Mouse (Mus musculus): ENCODE results near the gene Vmn2r83.
"Not testable (repeated sequence)": the region's sequence is repeated elsewhere in the genome, so short reads cannot be mapped to it uniquely, and the experiment has no call there.

Gene Vmn2r83

DNA sequence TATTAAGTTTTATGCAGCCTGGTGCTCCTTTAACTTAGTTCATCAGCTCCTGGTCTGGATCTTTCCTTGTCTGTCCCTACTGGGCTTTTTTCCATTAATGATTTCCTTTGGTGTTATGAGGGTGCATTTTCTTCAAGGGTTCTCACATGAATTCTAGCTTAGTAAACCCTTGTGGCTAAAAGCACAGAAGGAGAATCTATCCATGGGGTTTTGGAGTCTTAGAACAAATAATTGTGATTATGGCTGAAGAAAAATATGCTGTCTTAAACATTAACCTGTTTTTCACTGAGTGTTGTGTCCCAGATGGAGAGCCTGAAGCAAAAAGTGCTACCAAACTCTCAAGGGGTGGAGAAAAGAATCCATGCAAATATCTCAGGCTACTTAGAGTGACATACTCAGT is at the start of gene Vmn2r83:
Vmn2r83 (plus strand) TSS at position 301 of the 400 bp plus-strand sequence.
- DNase-seq: no peak

DNA sequence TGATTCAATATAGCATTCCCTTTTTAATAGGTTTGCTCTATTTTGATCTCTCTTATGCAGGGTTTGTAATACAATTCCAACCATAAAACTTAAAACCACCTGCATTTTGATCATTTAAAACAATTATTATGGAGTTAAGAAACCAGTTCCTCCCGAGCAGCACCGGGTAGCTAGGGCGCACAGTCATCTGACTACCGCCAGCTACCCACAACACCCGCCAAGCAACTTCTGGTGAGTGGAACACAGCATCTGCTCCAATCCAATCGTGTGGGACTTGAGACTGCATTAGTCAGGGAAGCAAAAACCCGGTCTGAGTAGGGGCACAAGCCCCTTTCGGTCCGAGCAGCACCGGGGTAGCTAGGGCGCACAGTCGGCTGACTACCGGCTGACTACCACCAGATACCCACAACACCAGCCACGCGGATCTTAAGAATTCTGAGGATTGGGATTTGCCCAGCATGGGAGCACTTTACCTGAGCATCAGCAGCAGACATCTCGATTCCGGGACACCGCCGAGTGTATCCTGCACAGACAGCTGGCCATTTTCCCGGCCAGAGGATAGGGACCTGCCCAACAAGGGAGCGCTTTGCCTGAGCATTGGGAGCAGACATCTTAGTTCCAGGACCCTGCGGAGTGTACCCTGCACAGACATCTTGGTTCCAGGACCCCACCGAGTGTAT is 33.2 kb upstream of the Vmn2r83 start:
- DNase-seq: not testable (repeated sequence)

- no peak for DNase-seq
These were observed 27.4 kb downstream of the Vmn2r83 start for GRCm38 (mm10) chr10:79495886-79496285.

- no peak for DNase-seq
These were observed 28.3 kb downstream of the Vmn2r83 start for GRCm38 (mm10) chr10:79496701-79497288.

DNA sequence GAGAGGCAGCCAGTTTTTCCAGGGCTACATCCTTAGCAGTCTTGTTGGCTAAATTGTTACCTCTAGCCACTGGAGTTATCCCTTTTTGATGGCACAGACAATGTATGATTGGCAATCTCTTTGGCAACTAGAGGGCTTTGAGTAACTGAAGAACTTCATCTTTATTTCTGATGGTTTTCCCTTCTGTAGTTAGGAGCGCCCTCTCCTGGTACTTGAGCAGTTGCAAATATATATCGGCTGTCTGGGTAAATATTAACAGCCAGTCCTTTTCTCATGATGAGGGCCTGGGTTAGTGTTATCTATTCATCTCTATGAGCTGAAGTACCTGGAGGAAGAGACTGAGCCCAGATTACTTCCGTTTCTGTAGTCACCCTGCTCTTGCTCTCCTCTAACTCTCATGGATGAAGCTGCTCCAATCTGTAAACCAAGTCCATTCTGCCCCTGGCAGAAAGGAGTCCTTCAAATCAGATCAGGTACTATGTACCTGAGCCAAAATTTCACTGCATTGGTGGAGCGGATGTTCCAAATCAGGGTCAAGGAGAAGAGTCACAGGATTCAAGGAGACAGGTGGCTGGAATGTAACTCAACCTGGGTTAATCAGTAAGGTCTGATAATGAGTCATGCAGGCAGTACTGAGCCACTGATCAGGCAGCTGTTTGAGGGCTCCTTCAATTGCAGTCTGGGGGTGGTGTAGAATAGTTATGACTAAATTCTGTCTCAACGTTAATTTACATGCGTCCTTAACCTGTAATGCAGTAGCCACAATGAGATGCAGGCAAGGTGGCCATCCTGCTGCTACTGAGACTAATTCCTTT is 34.5 kb downstream of the Vmn2r83 start:
- DNase-seq: peak; percentile 15

DNA sequence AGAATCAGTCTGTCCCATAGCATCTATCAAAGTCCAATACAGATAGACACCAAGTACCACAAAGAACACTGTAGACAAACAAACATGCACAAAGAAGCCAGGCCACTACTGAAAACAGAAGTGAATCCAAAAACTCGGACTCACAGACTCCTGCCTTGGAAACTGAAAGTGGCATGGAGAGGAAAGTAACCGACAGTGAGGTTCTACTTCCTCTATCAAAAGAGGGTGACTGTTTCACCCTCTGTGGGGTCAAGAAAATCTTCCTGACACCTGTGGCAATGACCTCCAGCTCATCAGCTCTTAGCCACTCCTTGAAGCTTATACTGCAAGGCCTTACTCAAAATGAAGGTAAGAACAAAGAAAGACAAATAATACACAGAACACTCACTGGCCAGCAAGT is 38.2 kb downstream of the Vmn2r83 start:
- no peak for DNase-seq

DNA sequence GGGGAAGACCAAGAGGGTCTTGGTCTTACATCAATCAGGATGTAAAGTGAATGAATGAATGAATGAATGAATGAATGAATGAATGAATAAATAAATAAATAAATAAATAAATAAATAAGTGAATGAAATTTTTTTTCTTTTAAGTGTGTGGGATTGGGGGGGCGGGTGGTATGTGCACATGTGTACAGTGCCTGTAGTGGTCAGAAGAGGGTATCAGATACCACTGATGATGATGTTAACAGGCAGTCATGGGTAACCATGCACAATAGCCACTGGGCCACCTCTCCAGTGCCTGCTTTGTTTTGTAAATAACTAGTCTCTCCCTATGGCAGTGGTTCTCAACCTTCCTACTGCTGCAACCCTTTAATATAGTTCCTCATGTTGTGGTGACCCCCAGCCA is 55.9 kb downstream of the Vmn2r83 start:
- DNase-seq: no peak

DNA sequence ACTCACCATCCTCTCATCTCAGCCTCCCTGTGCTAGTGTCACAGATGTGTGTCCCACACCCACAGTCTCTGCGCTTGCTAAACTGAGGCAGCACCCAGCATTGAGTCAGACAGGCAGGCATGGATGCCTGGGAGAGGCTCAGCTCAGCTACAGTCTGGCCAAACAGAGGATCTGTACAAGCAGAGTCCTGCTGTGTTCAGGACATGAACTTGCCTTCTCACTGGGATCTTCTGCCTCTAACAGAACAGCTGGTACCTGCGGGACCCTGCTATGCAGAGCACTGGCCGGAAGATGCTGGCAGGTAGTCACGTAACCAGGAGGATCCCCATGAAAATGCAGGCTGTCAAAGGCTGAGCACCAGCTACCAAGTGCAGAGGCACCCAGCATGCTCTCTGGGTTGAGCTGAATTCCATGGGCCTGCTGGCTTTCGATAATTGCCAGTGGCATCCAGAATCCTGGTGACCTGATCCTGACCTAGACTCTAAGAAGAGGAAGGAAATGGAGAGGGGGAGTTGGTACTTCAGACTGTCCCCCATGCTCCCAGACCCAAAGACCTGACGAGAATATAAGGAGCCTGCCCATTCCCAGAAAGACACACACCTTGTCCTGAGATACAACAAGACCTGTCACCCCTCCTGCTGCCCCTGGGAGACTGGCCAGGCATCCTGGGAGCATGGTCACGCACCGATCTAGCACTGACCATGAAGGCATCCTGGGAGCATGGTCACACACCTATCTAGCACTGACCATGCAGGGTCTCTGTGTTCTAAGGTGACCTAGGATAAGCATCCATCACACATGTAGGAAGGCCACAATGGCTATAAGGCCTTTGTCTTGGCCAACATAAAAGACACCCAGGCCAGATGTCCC is 57.2 kb downstream of the Vmn2r83 start:
- DNase-seq: no peak

DNA sequence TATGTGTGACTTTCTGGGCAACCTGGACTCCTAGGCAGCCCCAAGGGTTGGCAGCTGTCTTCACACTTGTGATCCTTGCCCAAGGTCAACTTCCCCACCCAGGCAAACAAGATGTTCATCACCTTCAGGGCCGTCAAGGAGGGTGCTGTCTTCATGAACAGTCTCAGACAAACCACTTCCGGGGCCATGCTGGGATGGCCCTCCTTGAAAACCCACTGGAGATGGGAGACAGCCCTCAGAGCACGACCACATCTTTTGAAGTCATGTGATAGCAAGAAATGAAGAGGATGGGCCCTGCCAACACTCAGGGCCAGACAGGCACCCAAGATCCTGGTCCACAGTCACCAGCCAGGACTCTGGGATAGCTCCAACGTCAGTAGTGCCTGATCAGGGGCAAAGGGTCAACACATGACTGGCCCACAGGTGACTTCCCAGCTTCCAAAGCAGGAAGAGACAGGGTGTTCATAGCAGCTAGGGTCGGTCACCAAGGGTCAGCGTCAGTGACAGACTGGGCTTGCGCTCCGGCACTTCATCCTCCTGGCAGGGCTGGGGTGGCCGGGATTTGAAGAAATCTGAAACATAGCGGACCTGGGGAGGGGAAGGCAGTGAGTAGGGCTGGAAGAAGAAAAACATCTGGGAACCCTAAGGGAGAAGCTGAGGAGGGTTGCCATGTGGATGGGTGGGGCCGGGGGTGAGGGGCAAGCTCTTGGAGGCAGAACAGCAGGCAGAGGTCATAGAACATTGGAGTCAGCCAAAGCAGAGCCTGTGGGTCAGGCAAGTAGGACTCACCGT is 58.3 kb downstream of the Vmn2r83 start:
- no peak for DNase-seq

DNA sequence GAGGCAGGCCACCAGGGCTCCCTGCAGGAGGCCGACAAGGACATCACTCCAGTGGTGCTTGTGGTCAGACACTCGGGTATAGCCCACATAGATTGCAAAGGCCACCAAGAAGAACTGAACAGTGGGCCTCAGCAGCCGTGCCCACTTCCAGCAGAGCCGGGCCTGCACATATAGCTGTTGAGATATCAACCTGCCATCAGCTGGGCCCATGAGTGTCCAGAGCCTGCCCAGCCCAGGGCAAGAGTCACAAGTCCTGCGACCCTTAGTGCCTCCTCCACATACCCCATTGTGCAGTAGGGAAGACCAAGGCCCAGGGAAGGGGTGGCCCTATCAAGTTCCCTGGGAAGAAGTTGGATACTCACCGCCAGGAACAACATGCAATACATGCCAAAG is 58.9 kb downstream of the Vmn2r83 start:
- DNase-seq: no peak

GRCm38 (mm10) chr10:79528081-79528480 is 59.5 kb downstream of the Vmn2r83 start:
- no peak for DNase-seq

GRCm38 (mm10) chr10:79530241-79530640 is 61.7 kb downstream of the Vmn2r83 start:
- no peak for DNase-seq

DNA sequence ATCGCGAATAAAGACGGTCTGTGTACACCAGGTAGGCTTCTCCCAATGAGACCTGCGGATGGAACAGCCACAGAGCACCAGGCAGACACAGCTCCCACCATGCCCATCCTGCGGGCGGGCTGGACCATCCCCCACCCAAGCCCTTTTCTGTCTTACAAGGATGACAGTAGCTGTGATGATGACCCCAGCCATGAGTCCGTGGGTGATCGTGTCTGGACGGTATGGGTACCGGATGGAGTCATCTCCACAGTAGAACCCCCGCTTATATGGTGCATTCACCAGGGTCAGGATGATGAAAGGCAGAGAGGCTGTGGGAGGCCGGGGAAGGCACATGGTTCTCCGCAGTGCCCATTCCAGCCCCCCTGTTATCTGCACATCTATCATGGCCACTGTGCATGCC is 62.2 kb downstream of the Vmn2r83 start:
- DNase-seq: no peak

GRCm38 (mm10) chr10:79531593-79531992 is 63.1 kb downstream of the Vmn2r83 start:
- DNase-seq: no peak

DNA sequence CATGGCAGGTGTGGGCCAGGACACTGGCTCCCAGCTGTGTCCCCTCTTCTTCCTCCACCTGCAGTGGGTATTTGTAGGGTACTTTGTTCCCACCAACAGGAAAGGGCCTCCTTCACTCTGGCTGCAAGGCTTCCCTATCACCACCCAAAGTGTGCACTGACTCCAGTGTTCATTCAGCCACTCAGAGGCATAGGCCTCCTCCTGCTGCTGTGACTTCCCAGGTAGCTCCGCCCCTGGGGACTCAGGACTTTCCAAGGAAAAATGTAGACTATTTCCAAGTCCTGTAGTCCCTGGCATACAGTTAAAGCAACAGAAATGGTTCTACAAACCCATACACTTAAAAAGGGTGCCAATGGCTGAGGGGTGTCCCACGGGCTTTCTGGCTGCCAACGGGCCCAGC is 64.1 kb downstream of the Vmn2r83 start:
- DNase-seq: no peak

- DNase-seq: peak; percentile 80
These were observed 64.8 kb downstream of the Vmn2r83 start, which contains the start of gene Plpp2 for GRCm38 (mm10) chr10:79533126-79533911. Gene Plpp2 (minus strand): TSS chr10:79533796.

GRCm38 (mm10) chr10:79534426-79534825 is 65.9 kb downstream of the Vmn2r83 start:
- DNase-seq: no peak

DNA sequence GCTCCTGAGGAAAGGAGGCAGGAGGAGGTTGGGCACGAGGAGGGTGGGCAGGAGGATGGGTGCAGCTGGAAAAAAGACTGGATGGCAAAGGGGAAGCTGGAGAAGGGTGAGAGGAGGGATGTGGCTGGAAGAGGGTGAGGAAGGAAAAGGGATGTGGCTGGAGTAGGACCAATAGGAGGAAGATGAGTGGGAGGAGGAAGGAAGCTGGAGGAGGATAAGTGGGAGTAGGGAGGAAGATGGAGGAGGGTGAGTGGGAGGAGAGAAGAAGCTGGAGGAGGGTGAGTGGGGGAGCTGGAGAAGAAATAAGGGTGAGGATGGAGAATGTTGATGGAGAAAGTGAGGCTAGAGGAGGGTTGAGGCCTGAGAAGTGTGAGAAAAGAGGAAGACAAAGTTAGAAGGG is 66.9 kb downstream of the Vmn2r83 start:
- no peak for DNase-seq

DNA sequence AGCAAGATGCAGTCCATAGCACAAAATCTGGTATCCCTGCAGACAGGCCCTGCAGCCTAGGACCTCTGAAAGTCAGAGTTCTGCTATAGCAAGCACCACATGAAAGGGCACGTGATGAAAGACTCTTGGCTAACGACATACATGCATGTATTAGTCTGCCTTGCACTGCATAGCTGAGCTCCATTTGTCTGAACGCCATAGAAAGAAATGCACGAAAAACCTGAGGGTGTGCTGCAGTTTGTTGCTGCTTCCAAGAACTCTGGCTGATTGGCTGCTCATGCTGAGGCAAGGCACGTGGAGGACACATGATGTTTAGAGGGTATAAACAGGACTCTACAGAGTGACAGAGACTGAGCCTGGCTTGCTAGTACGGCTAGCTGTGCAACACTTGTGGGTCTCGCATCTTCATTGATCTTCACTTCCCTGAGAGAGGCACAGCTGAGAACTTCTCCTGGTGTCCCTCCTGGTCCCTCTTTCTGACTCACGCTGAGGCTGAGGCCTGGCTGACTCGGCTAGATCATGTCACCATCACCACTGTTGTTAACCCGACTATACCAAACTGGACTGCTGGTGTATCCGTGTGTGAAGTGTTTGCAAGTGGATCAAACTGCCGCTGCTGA is 68.0 kb downstream of the Vmn2r83 start:
- no peak for DNase-seq

GRCm38 (mm10) chr10:79537271-79537670 is 68.7 kb downstream of the Vmn2r83 start:
- no peak for DNase-seq

GRCm38 (mm10) chr10:79537781-79538180 is 69.2 kb downstream of the Vmn2r83 start:
- no peak for DNase-seq

Measured in retina, postnatal 1 day (tissue).